Mouse (Mus musculus): ENCODE data around the gene Gm26741. TPM values are rescaled to one million over a fixed set of nuclear protein-coding genes. Genes with fewer than 3 reads are reported as not detected.

Gene Gm26741
- polyA plus RNA-seq, 1 experiment from 2014 or later, result not detected

GRCm38 (mm10) chr10:52368376-52368775 lies 9.8 kb downstream of the Gm26741 start:
- ATAC-seq (ENCODE audit: insufficient read depth, low FRiP score), result no peak
- H3K4me1 ChIP-seq (ENCODE audit: control insufficient read depth, insufficient read depth, low read length), result no peaks in the 10 kb centered on the region
- no peak overlapping the region for H3K27ac ChIP-seq (ENCODE audit: low read length)
- no peak overlapping the region for H3K9ac ChIP-seq (ENCODE audit: low read length)
- 81% methylated on average over 4 of the region's 4 CpGs for WGBS
- no peaks in the 10 kb centered on the region for H3K9me3 ChIP-seq (replicated peaks; ENCODE audit: control insufficient read depth, low read length)
- no peak overlapping the region for H3K4me3 ChIP-seq (replicated peaks; ENCODE audit: low read length)
- H3K36me3 ChIP-seq (ENCODE audit: control insufficient read depth, insufficient read depth, low read length), result no peaks in the 10 kb centered on the region
- H3K27me3 ChIP-seq (ENCODE audit: control insufficient read depth, insufficient read depth, low read length), result no peaks in the 10 kb centered on the region
- H3K4me2 ChIP-seq (ENCODE audit: low read depth, low read length), result no peak overlapping the region

- no peak overlapping the region for H3K4me3 ChIP-seq (replicated peaks; ENCODE audit: low read length)
- no peak overlapping the region for H3K9ac ChIP-seq (ENCODE audit: low read length)
- no peaks in the 10 kb centered on the region for H3K9me3 ChIP-seq (replicated peaks; ENCODE audit: control insufficient read depth, low read length)
- H3K27me3 ChIP-seq (ENCODE audit: control insufficient read depth, insufficient read depth, low read length), result no peaks in the 10 kb centered on the region
- H3K36me3 ChIP-seq (ENCODE audit: control insufficient read depth, insufficient read depth, low read length), result no peaks in the 10 kb centered on the region
- H3K4me1 ChIP-seq (ENCODE audit: control insufficient read depth, insufficient read depth, low read length), result no peaks in the 10 kb centered on the region
- H3K4me2 ChIP-seq (ENCODE audit: low read depth, low read length), result no peak overlapping the region
- H3K27ac ChIP-seq (ENCODE audit: low read length), result no peak overlapping the region
- no peak for ATAC-seq (ENCODE audit: insufficient read depth, low FRiP score)
- 75% methylated on average over 4 of the region's 4 CpGs for WGBS
Measured at GRCm38 (mm10) chr10:52373834-52374233, 15.3 kb downstream of the Gm26741 start.

- H3K27ac ChIP-seq (ENCODE audit: low read length), result no peak overlapping the region
- H3K4me2 ChIP-seq (ENCODE audit: low read depth, low read length), result no peak overlapping the region
- H3K9me3 ChIP-seq (replicated peaks; ENCODE audit: control insufficient read depth, low read length), result no peaks in the 10 kb centered on the region
- H3K36me3 ChIP-seq (ENCODE audit: control insufficient read depth, insufficient read depth, low read length), result no peaks in the 10 kb centered on the region
- H3K9ac ChIP-seq (ENCODE audit: low read length), result no peak overlapping the region
- no peaks in the 10 kb centered on the region for H3K4me1 ChIP-seq (ENCODE audit: control insufficient read depth, insufficient read depth, low read length)
- no peaks in the 10 kb centered on the region for H3K27me3 ChIP-seq (ENCODE audit: control insufficient read depth, insufficient read depth, low read length)
- no peak overlapping the region for H3K4me3 ChIP-seq (replicated peaks; ENCODE audit: low read length)
- no peak for ATAC-seq (ENCODE audit: insufficient read depth, low FRiP score)
Measured at GRCm38 (mm10) chr10:52374651-52375050, 16.1 kb downstream of the Gm26741 start.

GRCm38 (mm10) chr10:52376422-52376821 lies 17.9 kb downstream of the Gm26741 start:
- no peak overlapping the region for H3K4me2 ChIP-seq (ENCODE audit: low read depth, low read length)
- no peaks in the 10 kb centered on the region for H3K36me3 ChIP-seq (ENCODE audit: control insufficient read depth, insufficient read depth, low read length)
- 0 out of 2 replicates have a peak, but pooled peaks cover 5% of the 10 kb centered on the region for H3K4me1 ChIP-seq (ENCODE audit: control insufficient read depth, insufficient read depth, low read length)
- no peak overlapping the region for H3K4me3 ChIP-seq (replicated peaks; ENCODE audit: low read length)
- H3K9me3 ChIP-seq (replicated peaks; ENCODE audit: control insufficient read depth, low read length), result no peaks in the 10 kb centered on the region
- H3K27ac ChIP-seq (ENCODE audit: low read length), result no peak overlapping the region
- no peaks in the 10 kb centered on the region for H3K27me3 ChIP-seq (ENCODE audit: control insufficient read depth, insufficient read depth, low read length)
- no peak overlapping the region for H3K9ac ChIP-seq (ENCODE audit: low read length)
- ATAC-seq (ENCODE audit: insufficient read depth, low FRiP score), result no peak
- 88% methylated on average over 2 of the region's 2 CpGs for WGBS

- H3K9me3 ChIP-seq (replicated peaks; ENCODE audit: control insufficient read depth, low read length), result no peaks in the 10 kb centered on the region
- no peaks in the 10 kb centered on the region for H3K27me3 ChIP-seq (ENCODE audit: control insufficient read depth, insufficient read depth, low read length)
- H3K4me1 ChIP-seq (ENCODE audit: control insufficient read depth, insufficient read depth, low read length), result peaks cover 5% of the 10 kb centered on the region; the same call in 1 of the 2 replicates
- no peak overlapping the region for H3K27ac ChIP-seq (ENCODE audit: low read length)
- H3K36me3 ChIP-seq (ENCODE audit: control insufficient read depth, insufficient read depth, low read length), result no peaks in the 10 kb centered on the region
- no peak for ATAC-seq (ENCODE audit: insufficient read depth, low FRiP score)
- H3K4me2 ChIP-seq (ENCODE audit: low read depth, low read length), result no peak overlapping the region
- H3K4me3 ChIP-seq (replicated peaks; ENCODE audit: low read length), result no peak overlapping the region
- H3K9ac ChIP-seq (ENCODE audit: low read length), result no peak overlapping the region
- WGBS, result 84% methylated on average over 2 of the region's 2 CpGs
Measured at GRCm38 (mm10) chr10:52377813-52378212, 19.2 kb downstream of the Gm26741 start.

GRCm38 (mm10) chr10:52381321-52381801 lies 22.8 kb downstream of the Gm26741 start:
- no peaks in the 10 kb centered on the region for H3K9me3 ChIP-seq (replicated peaks; ENCODE audit: control insufficient read depth, low read length)
- ATAC-seq (ENCODE audit: insufficient read depth, low FRiP score), result peak; percentile 23; the same call in 1 of the 2 replicates
- peaks cover 9% of the 10 kb centered on the region; the same call in 1 of the 2 replicates for H3K4me1 ChIP-seq (ENCODE audit: control insufficient read depth, insufficient read depth, low read length)
- peak overlapping the region; percentile 89 for H3K9ac ChIP-seq (ENCODE audit: low read length)
- H3K27me3 ChIP-seq (ENCODE audit: control insufficient read depth, insufficient read depth, low read length), result no peaks in the 10 kb centered on the region
- WGBS, result under 1% methylated on average over 19 of the region's 19 CpGs
- peak overlapping the region; percentile 99 for H3K27ac ChIP-seq (ENCODE audit: low read length)
- H3K36me3 ChIP-seq (ENCODE audit: control insufficient read depth, insufficient read depth, low read length), result no peaks in the 10 kb centered on the region
- peak overlapping the region; percentile 79 for H3K4me3 ChIP-seq (replicated peaks; ENCODE audit: low read length)
- H3K4me2 ChIP-seq (ENCODE audit: low read depth, low read length), result peak overlapping the region; percentile 92

GRCm38 (mm10) chr10:52381845-52382591 lies 23.5 kb downstream of the Gm26741 start, which contains the start of gene Gopc:
TSS of gene Gopc (minus strand) at chr10:52382124.
- Histone ChIP-seq H3K4me3 (replicated peaks; ENCODE audit: low read length) (peak within 1 kb of the TSS; percentile 79), H3K4me2 (ENCODE audit: low read depth, low read length) (peak within 1 kb of the TSS; percentile 92), H3K4me1 (ENCODE audit: control insufficient read depth, insufficient read depth, low read length) (peaks cover 9% of the 10 kb centered on the region; the same call in 1 of the 2 replicates), H3K9me3 (replicated peaks; ENCODE audit: control insufficient read depth, low read length) (no peaks in the 10 kb centered on the region), H3K27me3 (ENCODE audit: control insufficient read depth, insufficient read depth, low read length) (no peaks in the 10 kb centered on the region), H3K9ac (ENCODE audit: low read length) (peak within 1 kb of the TSS; percentile 92), H3K27ac (ENCODE audit: low read length) (peak within 1 kb of the TSS; percentile 99), H3K36me3 (ENCODE audit: control insufficient read depth, insufficient read depth, low read length) (no peaks in the 10 kb centered on the region)
- WGBS, result under 1% methylated on average over 71 of the region's 71 CpGs
- ATAC-seq (ENCODE audit: insufficient read depth, low FRiP score), result peak; percentile 99

- H3K36me3 ChIP-seq (ENCODE audit: control insufficient read depth, insufficient read depth, low read length), result no peaks in the 10 kb centered on the region
- peak overlapping the region; percentile 79 for H3K4me3 ChIP-seq (replicated peaks; ENCODE audit: low read length)
- H3K27ac ChIP-seq (ENCODE audit: low read length), result peak overlapping the region; percentile 99
- H3K4me2 ChIP-seq (ENCODE audit: low read depth, low read length), result peak overlapping the region; percentile 82
- WGBS, result 54% methylated on average over 6 of the region's 6 CpGs
- no peak for ATAC-seq (ENCODE audit: insufficient read depth, low FRiP score)
- no peaks in the 10 kb centered on the region for H3K27me3 ChIP-seq (ENCODE audit: control insufficient read depth, insufficient read depth, low read length)
- H3K4me1 ChIP-seq (ENCODE audit: control insufficient read depth, insufficient read depth, low read length), result peaks cover 9% of the 10 kb centered on the region; the same call in 1 of the 2 replicates
- H3K9ac ChIP-seq (ENCODE audit: low read length), result peak overlapping the region; percentile 92
- no peaks in the 10 kb centered on the region for H3K9me3 ChIP-seq (replicated peaks; ENCODE audit: control insufficient read depth, low read length)
Measured at GRCm38 (mm10) chr10:52383022-52383421, 24.5 kb downstream of the Gm26741 start.

- peaks cover 9% of the 10 kb centered on the region; the same call in 1 of the 2 replicates for H3K4me1 ChIP-seq (ENCODE audit: control insufficient read depth, insufficient read depth, low read length)
- 84% methylated on average over 1 of the region's 1 CpGs for WGBS
- H3K9me3 ChIP-seq (replicated peaks; ENCODE audit: control insufficient read depth, low read length), result no peaks in the 10 kb centered on the region
- H3K36me3 ChIP-seq (ENCODE audit: control insufficient read depth, insufficient read depth, low read length), result no peaks in the 10 kb centered on the region
- no peak overlapping the region for H3K4me2 ChIP-seq (ENCODE audit: low read depth, low read length)
- no peaks in the 10 kb centered on the region for H3K27me3 ChIP-seq (ENCODE audit: control insufficient read depth, insufficient read depth, low read length)
- no peak overlapping the region for H3K9ac ChIP-seq (ENCODE audit: low read length)
- H3K27ac ChIP-seq (ENCODE audit: low read length), result no peak overlapping the region
- H3K4me3 ChIP-seq (replicated peaks; ENCODE audit: low read length), result no peak overlapping the region
- ATAC-seq (ENCODE audit: insufficient read depth, low FRiP score), result no peak
Measured at GRCm38 (mm10) chr10:52383522-52383921, 25.0 kb downstream of the Gm26741 start.

Data from stomach, embryonic 16.5 days (tissue).